Mouse (Mus musculus) myocyte (in vitro differentiated cells): ENCODE measurements at regions not wholly inside any gene's neighbourhood (a gene's known extent, or its start where the extent isn't known, plus 50 kb on each side); places are given as distances from the start of the nearest gene placed in this dataset.

Experiments used
- MAX ChIP-seq: IDR thresholded peaks from one replicate; pipeline ENCODE4 v1.6.1; 2011; ENCODE audit warnings: low read depth, mild to moderate bottlenecking, control low read depth
- MYOD1 ChIP-seq, 3 experiments: IDR thresholded peaks; one replicate each; pipeline ENCODE4 v1.6.1; 2011; ENCODE audit warnings: control low read depth in 2 of 3, low read depth in 2 of 3, mild to moderate bottlenecking in 2 of 3, moderate library complexity in 1 of 3; ENCODE audit not compliant: insufficient read length in 2 of 3, control insufficient read depth in 1 of 3
- POLR2A ChIP-seq: IDR thresholded peaks from one replicate; pipeline ENCODE4 v1.6.1; 2011; ENCODE audit warnings: low read depth, mild to moderate bottlenecking, control low read depth, moderate library complexity; ENCODE audit not compliant: insufficient read length
- SRF ChIP-seq: IDR thresholded peaks from one replicate; pipeline ENCODE4 v1.6.1; 2011; ENCODE audit warnings: low read depth; ENCODE audit not compliant: control insufficient read depth, insufficient read length
- TCF12 ChIP-seq: IDR thresholded peaks from one replicate; pipeline ENCODE4 v1.6.1; 2011; ENCODE audit warnings: mild to moderate bottlenecking, control low read depth; ENCODE audit not compliant: poor library complexity, insufficient read depth, severe bottlenecking

- TF ChIP-seq POLR2A (no peak), MYOD1 (IDR thresholded peaks at IDR 0.05; ENCODE audit: control insufficient read depth in 1 of 3, insufficient read length in 2 of 3, low read depth in 2 of 3) (no peak), SRF (no peak), MAX (no peak), TCF12 (no peak)
Observed at GRCm38 (mm10) chr17:49149896-49150295, 217.7 kb downstream of the Lrfn2 start.
